Mouse (Mus musculus) heart, embryonic 12.5 days (tissue): ENCODE data around the gene Tcf7l2. TPM values are rescaled to one million over a fixed set of nuclear protein-coding genes. Genes with fewer than 3 reads are reported as not detected.

ENCODE experiments used
- ATAC-seq: fragments of 200-750 bp; cut with Nextera tagmentation; 2 replicates; pipeline ENCODE4 v1.8.0; 2017; ENCODE audit warnings: moderate TSS enrichment, moderate library complexity; ENCODE audit not compliant: insufficient number of reproducible peaks, low FRiP score
- H3K27ac ChIP-seq: fragments of 300-500 bp; sonication (generic); 2 replicates; pipeline ENCODE4 v1.5.1; 2016; ENCODE audit warnings: mild to moderate bottlenecking, moderate library complexity; ENCODE audit not compliant: poor library complexity, severe bottlenecking
- H3K27me3 ChIP-seq: fragments of 300-500 bp; sonication (generic); replicated peaks from 2 replicates; pipeline ENCODE4 v1.6.1; 2016; ENCODE audit warnings: mild to moderate bottlenecking, moderate library complexity
- H3K36me3 ChIP-seq: fragments of 300-500 bp; sonication (generic); 2 replicates; pipeline ENCODE4 v1.6.1; 2016; ENCODE audit warnings: mild to moderate bottlenecking, moderate library complexity
- H3K4me1 ChIP-seq: fragments of 300-500 bp; sonication (generic); replicated peaks from 2 replicates; pipeline ENCODE4 v1.6.1; 2016; ENCODE audit warnings: mild to moderate bottlenecking
- H3K4me2 ChIP-seq: fragments of 300-500 bp; sonication (generic); 2 replicates; pipeline ENCODE4 v1.6.1; 2016; ENCODE audit warnings: mild to moderate bottlenecking, moderate library complexity
- H3K4me3 ChIP-seq: fragments of 300-500 bp; sonication (generic); 2 replicates; pipeline ENCODE4 v1.5.1; 2016; ENCODE audit warnings: mild to moderate bottlenecking
- H3K9ac ChIP-seq: fragments of 300-500 bp; sonication (generic); 2 replicates; pipeline ENCODE4 v1.6.1; 2016; ENCODE audit warnings: mild to moderate bottlenecking, moderate library complexity
- H3K9me3 ChIP-seq: fragments of 300-500 bp; sonication (generic); replicated peaks from 2 replicates; pipeline ENCODE4 v1.6.1; 2016; ENCODE audit warnings: mild to moderate bottlenecking, moderate library complexity
- WGBS: fragments of 180-500 bp; shearing (Covaris S2); methylation state at CpG from one replicate; pipeline ENCODE4 v1.1.7; 2016; 5-methylcytosine and 5-hydroxymethylcytosine counted together
- polyA plus RNA-seq: library from polyadenylated mRNA; unstranded; fragments of >200 nt; fragmentation: Nextera tagmentation; extraction: Ambion mirVana; gene quantifications from 2 replicates; pipeline ENCODE4 v1.2.1, GENCODE M21; 2016

Tcf7l2 gene
- polyA plus RNA-seq, 1 experiment from 2014 or later = 59.7 TPM

- peaks cover 4% of the 10 kb centered on the region; the same call in 1 of the 2 replicates for H3K9me3 ChIP-seq
- H3K4me3 ChIP-seq = no peak overlapping the region
- H3K36me3 ChIP-seq = no peaks in the 10 kb centered on the region
- H3K4me2 ChIP-seq = no peak overlapping the region
- WGBS = 67% methylated on average over 8 of the region's 8 CpGs
- peaks cover 5% of the 10 kb centered on the region for H3K4me1 ChIP-seq
- ATAC-seq = no peak
- no peak overlapping the region for H3K27ac ChIP-seq
- H3K27me3 ChIP-seq = no peaks in the 10 kb centered on the region
- H3K9ac ChIP-seq = no peak overlapping the region
Measured at GRCm38 (mm10) chr19:55729376-55729775, 12.2 kb upstream of the Tcf7l2 start.

- ATAC-seq = no peak
- H3K27ac ChIP-seq = no peak overlapping the region
- 46% methylated on average over 6 of the region's 6 CpGs for WGBS
Measured at GRCm38 (mm10) chr19:55732499-55732898, 9.1 kb upstream of the Tcf7l2 start.

GRCm38 (mm10) chr19:55732994-55733393, 8.6 kb upstream of the Tcf7l2 start:
- H3K27ac ChIP-seq = no peak overlapping the region
- H3K36me3 ChIP-seq = no peaks in the 10 kb centered on the region
- no peaks in the 10 kb centered on the region for H3K27me3 ChIP-seq
- ATAC-seq = no peak
- H3K4me2 ChIP-seq = no peak overlapping the region
- no peak overlapping the region for H3K4me3 ChIP-seq
- WGBS = 60% methylated on average over 3 of the region's 3 CpGs
- H3K9ac ChIP-seq = no peak overlapping the region
- peaks cover 5% of the 10 kb centered on the region for H3K4me1 ChIP-seq
- H3K9me3 ChIP-seq = no peaks in the 10 kb centered on the region

More at GRCm38 (mm10) chr19:55732499-55732898, 9.1 kb upstream of the Tcf7l2 start:
- Histone ChIP-seq H3K27me3 (no peaks in the 10 kb centered on the region), H3K9me3 (no peaks in the 10 kb centered on the region), H3K9ac (no peak overlapping the region), H3K36me3 (no peaks in the 10 kb centered on the region), H3K4me1 (peaks cover 5% of the 10 kb centered on the region), H3K4me2 (no peak overlapping the region), H3K4me3 (no peak overlapping the region)

DNA sequence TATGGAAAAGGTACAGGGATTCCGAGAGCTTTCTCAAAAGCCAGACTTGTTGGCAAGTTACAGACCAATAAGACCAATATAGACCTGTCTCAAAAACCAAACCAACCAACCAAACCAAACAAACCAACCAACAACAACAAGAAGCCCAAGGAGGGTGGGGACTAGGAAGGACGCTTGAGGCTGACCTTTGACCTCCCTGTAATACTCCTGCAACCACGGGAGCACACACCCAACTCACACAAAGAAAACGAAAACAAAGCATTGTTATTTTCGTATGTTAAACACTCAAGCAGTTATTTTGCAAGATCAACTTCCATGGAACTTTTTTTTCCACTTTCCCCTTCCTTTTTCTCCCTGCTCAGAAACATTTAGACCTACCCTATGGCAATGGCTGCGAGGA, 5.6 kb upstream of the Tcf7l2 start:
- H3K4me3 ChIP-seq = no peak overlapping the region
- no peak overlapping the region for H3K4me2 ChIP-seq
- H3K9ac ChIP-seq = no peak overlapping the region
- H3K9me3 ChIP-seq = no peaks in the 10 kb centered on the region
- H3K4me1 ChIP-seq = peaks cover 10% of the 10 kb centered on the region
- no peaks in the 10 kb centered on the region for H3K36me3 ChIP-seq
- H3K27me3 ChIP-seq = no peaks in the 10 kb centered on the region
- H3K27ac ChIP-seq = no peak overlapping the region
- 65% methylated on average over 6 of the region's 6 CpGs for WGBS
- no peak for ATAC-seq

- Histone ChIP-seq H3K9ac (no peak overlapping the region), H3K9me3 (no peaks in the 10 kb centered on the region), H3K36me3 (no peaks in the 10 kb centered on the region), H3K4me1 (peaks cover 5% of the 10 kb centered on the region), H3K4me3 (no peak overlapping the region), H3K4me2 (no peak overlapping the region), H3K27me3 (no peaks in the 10 kb centered on the region), H3K27ac (no peak overlapping the region)
- no peak for ATAC-seq
- 54% methylated on average over 4 of the region's 4 CpGs for WGBS
Measured at GRCm38 (mm10) chr19:55739713-55740112, 1.9 kb upstream of the Tcf7l2 start.

GRCm38 (mm10) chr19:55740753-55741438, 724 bp upstream of the Tcf7l2 start:
- no peak; the same call in 1 of the 2 replicates for ATAC-seq
- H3K27ac ChIP-seq = peak overlapping the region; percentile 99

GRCm38 (mm10) chr19:55742386-55743000, 873 bp downstream of the Tcf7l2 start:
- no peak for ATAC-seq
- H3K4me1 ChIP-seq = peaks cover 27% of the 10 kb centered on the region
- H3K27me3 ChIP-seq = no peaks in the 10 kb centered on the region
- WGBS = under 1% methylated on average over 68 of the region's 70 CpGs
- H3K4me3 ChIP-seq = peak overlapping the region; percentile 82
- no peaks in the 10 kb centered on the region for H3K9me3 ChIP-seq
- H3K4me2 ChIP-seq = peak overlapping the region; percentile 97
- no peaks in the 10 kb centered on the region for H3K36me3 ChIP-seq
- H3K27ac ChIP-seq = peak overlapping the region; percentile 99
- H3K9ac ChIP-seq = peak overlapping the region; percentile 94

More at GRCm38 (mm10) chr19:55740753-55741438, 724 bp upstream of the Tcf7l2 start:
- peaks cover 13% of the 10 kb centered on the region for H3K4me1 ChIP-seq
- WGBS = 9% methylated on average over 10 of the region's 10 CpGs
- H3K4me2 ChIP-seq = peak overlapping the region; percentile 97
- H3K4me3 ChIP-seq = peak overlapping the region; percentile 82
- H3K36me3 ChIP-seq = no peaks in the 10 kb centered on the region
- H3K9ac ChIP-seq = peak overlapping the region; percentile 94
- H3K27me3 ChIP-seq = no peaks in the 10 kb centered on the region
- H3K9me3 ChIP-seq = no peaks in the 10 kb centered on the region

- H3K27ac ChIP-seq = peak overlapping the region; percentile 99
- no peaks in the 10 kb centered on the region for H3K36me3 ChIP-seq
- H3K9ac ChIP-seq = peak overlapping the region; percentile 94
- peak overlapping the region; percentile 82 for H3K4me3 ChIP-seq
- peak overlapping the region; percentile 97 for H3K4me2 ChIP-seq
- peaks cover 33% of the 10 kb centered on the region for H3K4me1 ChIP-seq
- H3K9me3 ChIP-seq = no peaks in the 10 kb centered on the region
- 0% methylated on average over 27 of the region's 38 CpGs for WGBS
- peak; percentile 30; the same call in 1 of the 2 replicates for ATAC-seq
- no peaks in the 10 kb centered on the region for H3K27me3 ChIP-seq
Measured at GRCm38 (mm10) chr19:55743001-55743556, 1.5 kb downstream of the Tcf7l2 start.

DNA sequence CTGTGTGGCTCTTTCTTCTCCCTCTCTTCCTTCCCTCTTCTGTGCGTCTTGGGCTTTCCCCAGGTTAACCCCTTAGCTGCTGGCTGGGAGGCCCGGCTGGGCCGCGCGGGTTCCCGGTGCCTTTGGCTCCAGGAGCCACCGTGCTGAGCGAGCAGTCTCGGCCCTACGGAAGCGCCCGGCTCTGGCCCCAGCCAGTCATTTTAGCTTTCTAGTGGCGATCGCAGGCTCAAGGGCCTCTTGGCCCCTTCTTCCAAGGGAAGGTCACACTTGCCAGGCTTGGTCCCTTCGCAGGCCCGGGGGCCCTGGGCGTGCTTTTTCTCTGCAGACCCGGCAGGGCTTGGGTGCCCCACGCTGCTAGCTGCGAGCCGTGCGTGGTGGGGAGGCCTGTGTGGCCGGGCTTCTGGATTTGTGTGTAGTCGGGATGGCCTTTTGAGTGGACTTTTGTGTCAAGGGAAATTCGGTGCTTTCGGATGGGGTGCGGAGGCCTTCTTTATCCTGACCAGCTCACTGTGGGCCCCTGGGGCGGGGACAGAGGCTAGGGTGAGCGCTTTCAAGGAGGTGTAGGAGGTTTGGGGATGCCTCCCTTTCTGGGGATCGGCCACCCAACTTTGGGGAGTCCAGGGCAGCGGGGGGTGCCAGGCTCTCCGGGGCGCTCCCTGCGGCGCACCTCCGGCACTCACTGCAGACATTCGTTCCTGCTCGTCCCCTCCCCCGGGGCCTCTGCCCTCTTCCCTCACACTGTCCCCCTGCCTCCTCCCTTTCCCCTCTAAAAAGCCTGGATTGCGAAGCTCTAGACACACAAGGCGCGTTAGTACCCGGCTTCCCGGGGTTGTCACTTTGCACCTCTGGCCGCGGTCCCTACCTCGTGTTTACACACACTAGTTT, 2.2 kb downstream of the Tcf7l2 start:
- Histone ChIP-seq H3K27ac (peak overlapping the region; percentile 99), H3K27me3 (no peaks in the 10 kb centered on the region), H3K9me3 (no peaks in the 10 kb centered on the region), H3K4me3 (peak overlapping the region; percentile 82), H3K4me1 (peaks cover 40% of the 10 kb centered on the region), H3K36me3 (no peaks in the 10 kb centered on the region), H3K4me2 (peak overlapping the region; percentile 97), H3K9ac (peak overlapping the region; percentile 94)
- 0% methylated on average over 47 of the region's 47 CpGs for WGBS
- peak; percentile 49 for ATAC-seq

GRCm38 (mm10) chr19:55744576-55745191, 3.1 kb downstream of the Tcf7l2 start:
- Histone ChIP-seq H3K4me2 (peak overlapping the region; percentile 97), H3K4me3 (peak overlapping the region; percentile 82), H3K36me3 (no peaks in the 10 kb centered on the region), H3K4me1 (peaks cover 49% of the 10 kb centered on the region), H3K9ac (peak overlapping the region; percentile 94), H3K9me3 (no peaks in the 10 kb centered on the region), H3K27me3 (no peaks in the 10 kb centered on the region), H3K27ac (peak overlapping the region; percentile 99)
- ATAC-seq = no peak
- WGBS = 3% methylated on average over 21 of the region's 21 CpGs
